Mouse (Mus musculus) lung, embryonic 15.5 days (tissue): Measurements from ENCODE around the gene Simc1. TPM values are rescaled to one million over a fixed set of nuclear protein-coding genes. Genes with fewer than 3 reads are reported as not detected.

Experiments
- ATAC-seq: fragments of 200-750 bp; cut with Nextera tagmentation; 2 replicates; pipeline ENCODE4 v1.8.0; 2017; ENCODE audit warnings: moderate number of reproducible peaks, borderline replicate concordance; ENCODE audit not compliant: low FRiP score, low TSS enrichment; ENCODE audit errors: extremely low read depth
- H3K27ac ChIP-seq: fragments of 300-500 bp; sonication (generic); 2 replicates; pipeline ENCODE4 v1.5.1; 2015; ENCODE audit warnings: moderate library complexity, mild to moderate bottlenecking, inconsistent platforms
- H3K27me3 ChIP-seq: fragments of 300-500 bp; sonication (generic); 2 replicates; pipeline ENCODE4 v1.6.1; 2015; ENCODE audit warnings: inconsistent platforms
- H3K36me3 ChIP-seq: fragments of 300-500 bp; sonication (generic); 2 replicates; pipeline ENCODE4 v1.6.1; 2015; ENCODE audit warnings: inconsistent platforms
- H3K4me1 ChIP-seq: fragments of 300-500 bp; sonication (generic); 2 replicates; pipeline ENCODE4 v1.6.1; 2015; ENCODE audit warnings: inconsistent platforms
- H3K4me2 ChIP-seq: fragments of 300-500 bp; sonication (generic); 2 replicates; pipeline ENCODE4 v1.6.1; 2015; ENCODE audit warnings: inconsistent platforms, mild to moderate bottlenecking, moderate library complexity
- H3K4me3 ChIP-seq: fragments of 300-500 bp; sonication (generic); 2 replicates; pipeline ENCODE4 v1.5.1; 2015; ENCODE audit warnings: mild to moderate bottlenecking, inconsistent platforms
- H3K9ac ChIP-seq: fragments of 300-500 bp; sonication (generic); 2 replicates; pipeline ENCODE4 v1.6.1; 2015; ENCODE audit warnings: inconsistent platforms
- H3K9me3 ChIP-seq: fragments of 300-500 bp; sonication (generic); 2 replicates; pipeline ENCODE4 v1.6.1; 2016; ENCODE audit warnings: inconsistent platforms
- WGBS: fragments of 180-500 bp; shearing (Covaris S2); methylation state at CpG from one replicate; pipeline ENCODE4 v1.1.7; 2015; 5-methylcytosine and 5-hydroxymethylcytosine counted together
- polyA plus RNA-seq: library from polyadenylated mRNA; unstranded; fragments of >200 nt; fragmentation: Nextera tagmentation; extraction: Ambion mirVana; gene quantifications from 2 replicates; pipeline ENCODE4 v1.2.1, GENCODE M21; 2015

Gene Simc1
- polyA plus RNA-seq, 1 experiment from 2014 or later = 9.7 TPM

- Histone ChIP-seq H3K36me3 (peaks cover 85% of the 10 kb centered on the region), H3K9me3 (no peaks in the 10 kb centered on the region), H3K9ac (no peak overlapping the region), H3K4me2 (no peak overlapping the region), H3K27me3 (no peaks in the 10 kb centered on the region), H3K27ac (no peak overlapping the region), H3K4me1 (no peaks in the 10 kb centered on the region), H3K4me3 (no peak overlapping the region)
- ATAC-seq = no peak
- 76% methylated on average over 3 of the region's 3 CpGs for WGBS
Measured at GRCm38 (mm10) chr13:54556796-54557195, 53.2 kb downstream of the Simc1 start.

- 96% methylated on average over 1 of the region's 1 CpGs for WGBS
Measured at GRCm38 (mm10) chr13:54557652-54558051, 54.1 kb downstream of the Simc1 start.

GRCm38 (mm10) chr13:54559656-54560055 is 56.1 kb downstream of the Simc1 start:
- Histone ChIP-seq H3K27me3 (no peaks in the 10 kb centered on the region), H3K4me3 (no peak overlapping the region), H3K36me3 (peaks cover 61% of the 10 kb centered on the region), H3K4me1 (peaks cover 10% of the 10 kb centered on the region), H3K9me3 (no peaks in the 10 kb centered on the region), H3K9ac (no peak overlapping the region), H3K27ac (no peak overlapping the region), H3K4me2 (no peak overlapping the region)
- 88% methylated on average over 2 of the region's 2 CpGs for WGBS
- no peak for ATAC-seq

More at GRCm38 (mm10) chr13:54557652-54558051, 54.1 kb downstream of the Simc1 start:
- Histone ChIP-seq H3K36me3 (peaks cover 78% of the 10 kb centered on the region), H3K27me3 (no peaks in the 10 kb centered on the region), H3K9me3 (no peaks in the 10 kb centered on the region), H3K4me1 (no peaks in the 10 kb centered on the region), H3K4me3 (no peak overlapping the region), H3K9ac (no peak overlapping the region), H3K4me2 (no peak overlapping the region), H3K27ac (no peak overlapping the region)
- no peak for ATAC-seq

- WGBS = 90% methylated on average over 7 of the region's 7 CpGs
- no peaks in the 10 kb centered on the region for H3K27me3 ChIP-seq
- peaks cover 13% of the 10 kb centered on the region for H3K4me1 ChIP-seq
- peaks cover 60% of the 10 kb centered on the region for H3K36me3 ChIP-seq
- no peak overlapping the region for H3K4me2 ChIP-seq
- no peak overlapping the region for H3K27ac ChIP-seq
- ATAC-seq = no peak
- H3K9ac ChIP-seq = no peak overlapping the region
- no peak overlapping the region for H3K4me3 ChIP-seq
- H3K9me3 ChIP-seq = no peaks in the 10 kb centered on the region
Measured at GRCm38 (mm10) chr13:54560608-54561007, 57.0 kb downstream of the Simc1 start.

GRCm38 (mm10) chr13:54562562-54562961 is 59.0 kb downstream of the Simc1 start:
- WGBS = 78% methylated on average over 7 of the region's 7 CpGs
- no peaks in the 10 kb centered on the region for H3K9me3 ChIP-seq
- H3K4me1 ChIP-seq = peaks cover 15% of the 10 kb centered on the region
- no peak overlapping the region for H3K4me3 ChIP-seq
- H3K27me3 ChIP-seq = no peaks in the 10 kb centered on the region
- H3K27ac ChIP-seq = no peak overlapping the region
- H3K9ac ChIP-seq = no peak overlapping the region
- H3K36me3 ChIP-seq = peaks cover 42% of the 10 kb centered on the region
- no peak for ATAC-seq
- H3K4me2 ChIP-seq = no peak overlapping the region

GRCm38 (mm10) chr13:54564232-54565200 is 60.9 kb downstream of the Simc1 start:
- peaks cover 15% of the 10 kb centered on the region for H3K4me1 ChIP-seq
- H3K27ac ChIP-seq = peak overlapping the region; percentile 44; the same call in 1 of the 2 replicates
- no peaks in the 10 kb centered on the region for H3K27me3 ChIP-seq
- peak overlapping the region; percentile 96 for H3K9ac ChIP-seq
- peak overlapping the region; percentile 98 for H3K4me3 ChIP-seq
- 11% methylated on average over 37 of the region's 45 CpGs for whole genome bisulfite sequencing
- no peaks in the 10 kb centered on the region for H3K9me3 ChIP-seq
- H3K4me2 ChIP-seq = peak overlapping the region; percentile 71
- peak; percentile 41 for ATAC-seq
- peaks cover 23% of the 10 kb centered on the region for H3K36me3 ChIP-seq

GRCm38 (mm10) chr13:54565201-54565581 is 61.6 kb downstream of the Simc1 start, which contains the start of gene 4833439L19Rik:
4833439L19Rik (minus strand) TSS chr13:54565435.
- Histone ChIP-seq H3K9ac (peak within 1 kb of the TSS; percentile 96), H3K4me3 (peak within 1 kb of the TSS; percentile 98), H3K4me2 (peak within 1 kb of the TSS; percentile 71), H3K36me3 (peaks cover 16% of the 10 kb centered on the region), H3K27ac (peak within 1 kb of the TSS; percentile 44; the same call in 1 of the 2 replicates), H3K9me3 (no peaks in the 10 kb centered on the region), H3K27me3 (no peaks in the 10 kb centered on the region), H3K4me1 (peaks cover 15% of the 10 kb centered on the region)
- WGBS = under 1% methylated on average over 27 of the region's 27 CpGs
- peak; percentile 94 for ATAC-seq

GRCm38 (mm10) chr13:54565594-54566345 is 62.2 kb downstream of the Simc1 start:
- Histone ChIP-seq H3K27ac (peak overlapping the region; percentile 26; the same call in 1 of the 2 replicates), H3K9ac (no peak overlapping the region; the same call in 1 of the 2 replicates), H3K4me2 (peak overlapping the region; percentile 71)

GRCm38 (mm10) chr13:54568380-54568779 is 64.8 kb downstream of the Simc1 start:
- H3K4me2 ChIP-seq = no peak overlapping the region
- no peaks in the 10 kb centered on the region for H3K36me3 ChIP-seq
- H3K27ac ChIP-seq = no peak overlapping the region
- peaks cover 15% of the 10 kb centered on the region for H3K4me1 ChIP-seq
- no peak overlapping the region for H3K9ac ChIP-seq
- no peaks in the 10 kb centered on the region for H3K9me3 ChIP-seq
- H3K27me3 ChIP-seq = no peaks in the 10 kb centered on the region
- no peak for ATAC-seq
- H3K4me3 ChIP-seq = no peak overlapping the region
- 32% methylated on average over 5 of the region's 5 CpGs for WGBS

More at GRCm38 (mm10) chr13:54565594-54566345, 62.2 kb downstream of the Simc1 start:
- Histone ChIP-seq H3K9me3 (no peaks in the 10 kb centered on the region), H3K4me3 (peak overlapping the region; percentile 98), H3K36me3 (peaks cover 11% of the 10 kb centered on the region), H3K27me3 (no peaks in the 10 kb centered on the region), H3K4me1 (peaks cover 15% of the 10 kb centered on the region)
- peak; percentile 60 for ATAC-seq
- WGBS = 50% methylated on average over 8 of the region's 8 CpGs

- no peak overlapping the region for H3K4me2 ChIP-seq
- peaks cover 9% of the 10 kb centered on the region for H3K4me1 ChIP-seq
- H3K27me3 ChIP-seq = no peaks in the 10 kb centered on the region
- H3K36me3 ChIP-seq = no peaks in the 10 kb centered on the region
- 32% methylated on average over 1 of the region's 1 CpGs for WGBS
- H3K9me3 ChIP-seq = no peaks in the 10 kb centered on the region
- no peak overlapping the region for H3K4me3 ChIP-seq
- no peak overlapping the region for H3K27ac ChIP-seq
- no peak for ATAC-seq
- H3K9ac ChIP-seq = no peak overlapping the region
Measured at GRCm38 (mm10) chr13:54569282-54569681, 65.7 kb downstream of the Simc1 start.

GRCm38 (mm10) chr13:54570736-54571135 is 67.2 kb downstream of the Simc1 start:
- H3K27me3 ChIP-seq = no peaks in the 10 kb centered on the region
- no peak overlapping the region for H3K9ac ChIP-seq
- peaks cover 8% of the 10 kb centered on the region for H3K4me1 ChIP-seq
- H3K4me2 ChIP-seq = no peak overlapping the region
- no peaks in the 10 kb centered on the region for H3K9me3 ChIP-seq
- no peaks in the 10 kb centered on the region for H3K36me3 ChIP-seq
- H3K4me3 ChIP-seq = no peak overlapping the region
- WGBS = 68% methylated on average over 4 of the region's 4 CpGs
- H3K27ac ChIP-seq = no peak overlapping the region
- ATAC-seq = no peak
